In genomic region chr4:94827429-94827828, GRCm38 (mm10) we compare ENCODE assay signal across 9 mouse cellular contexts.
A peak's percentile ranks its signal among the peaks of the same experiment; 100 is the strongest.
DNase-seq lines count a peak whose midpoint lies in the region; ATAC-seq lines count a peak whose summit lies in the region.
"Had no signal": no experiment of that assay in that cellular context is flagged by ENCODE, and none has a peak within 500 bp of the region (broad histone marks: within the 10 kb centered on the region; RNA-seq: fewer than 3 reads in every experiment).

No protein-coding gene starts in this region.

- ATAC-seq in hindbrain, embryonic 11.5 days (ENCODE audit: low FRiP score): peak; percentile 33; the same call in 1 of the 2 replicates
- ATAC-seq in hindbrain, embryonic 13.5 days (ENCODE audit: low FRiP score): no peak

- H3K27me3 ChIP-seq in hindbrain, embryonic 11.5 days (ENCODE audit: control insufficient read depth, insufficient read depth, low read length): no peaks in the 10 kb centered on the region
- no peaks in the 10 kb centered on the region for H3K27me3 ChIP-seq in hindbrain, embryonic 13.5 days

- no peaks in the 10 kb centered on the region for H3K4me1 ChIP-seq in hindbrain, embryonic 11.5 days (replicated peaks; ENCODE audit: control insufficient read depth, insufficient read depth, low read length)
- no peaks in the 10 kb centered on the region for H3K4me1 ChIP-seq in hindbrain, embryonic 13.5 days (replicated peaks)

- H3K4me3 ChIP-seq in hindbrain, embryonic 11.5 days (ENCODE audit: low read depth, low read length): no peak overlapping the region
- H3K4me3 ChIP-seq in hindbrain, embryonic 13.5 days: no peak overlapping the region

- no peak overlapping the region for H3K27ac ChIP-seq in hindbrain, embryonic 11.5 days (ENCODE audit: low read depth, low read length)
- H3K27ac ChIP-seq in hindbrain, embryonic 13.5 days: no peak overlapping the region

- no peaks in the 10 kb centered on the region for H3K9me3 ChIP-seq in hindbrain, embryonic 11.5 days (ENCODE audit: control insufficient read depth, low read length)
- H3K9me3 ChIP-seq in hindbrain, embryonic 13.5 days: 0 out of 2 replicates have a peak, but pooled peaks cover 8% of the 10 kb centered on the region

- H3K36me3 ChIP-seq in hindbrain, embryonic 11.5 days (ENCODE audit: control insufficient read depth, insufficient read depth, low read length): no peaks in the 10 kb centered on the region
- H3K36me3 ChIP-seq in hindbrain, embryonic 13.5 days: no peaks in the 10 kb centered on the region

- no peak overlapping the region for H3K9ac ChIP-seq in hindbrain, embryonic 11.5 days (ENCODE audit: low read depth, low read length)
- no peak overlapping the region for H3K9ac ChIP-seq in hindbrain, embryonic 13.5 days

- no peak overlapping the region for H3K4me2 ChIP-seq in hindbrain, embryonic 11.5 days (replicated peaks; ENCODE audit: low read depth, low read length)
- no peak overlapping the region for H3K4me2 ChIP-seq in hindbrain, embryonic 13.5 days

- 35% methylated on average over 5 of the region's 5 CpGs for WGBS in hindbrain, embryonic 11.5 days
- 32% methylated on average over 5 of the region's 5 CpGs for WGBS in hindbrain, embryonic 13.5 days

- DNase-seq in hindbrain, embryonic 11.5 days (ENCODE audit: low spot score): peak; percentile 41
- DNase-seq in 416B (ENCODE audit: low read depth) (peak; percentile 14), NIH3T3 (ENCODE audit: low read depth) (peak; percentile 68)
- peak; percentile 12 for DNase-seq in hindlimb bud, embryonic 11.5 days (ENCODE audit: extremely low spot score, low read depth, low spot score)
- DNase-seq in frontal cortex, postnatal 14 days (ENCODE audit: low spot score in 2 of 2): no peak
- DNase-seq in gastrocnemius, postnatal 10 days: no peak
- DNase-seq in ovary, postnatal 14 days (ENCODE audit: low spot score): no peak
- DNase-seq: kidney, adult 18-20 months had no signal

Comparison
In these comparisons a context has a peak if more than half of its experiments do, and no peak if none do; other contexts are left out.
1. DNase-seq: peak in hindbrain, embryonic 11.5 days (single experiment), 416B (single experiment), NIH3T3 (single experiment) and hindlimb bud, embryonic 11.5 days (single experiment); none in frontal cortex, postnatal 14 days (0 of 2), gastrocnemius, postnatal 10 days (single experiment) and ovary, postnatal 14 days (single experiment).